Mouse (Mus musculus): ENCODE results near the gene Smyd3. TPM values are rescaled to one million over a fixed set of nuclear protein-coding genes. Genes with fewer than 3 reads are reported as not detected.

Smyd3 gene
- polyA plus RNA-seq, 1 experiment from 2014 or later, result 18.3 TPM

GRCm38 (mm10) chr1:179556921-179557320, 39.1 kb upstream of the Smyd3 start:
- no peaks in the 10 kb centered on the region for H3K9me3 ChIP-seq (replicated peaks; ENCODE audit: low read length)

GRCm38 (mm10) chr1:179553949-179554347, 36.1 kb upstream of the Smyd3 start:
- 85% methylated on average over 4 of the region's 4 CpGs for WGBS
- no peak overlapping the region for H3K4me3 ChIP-seq (replicated peaks; ENCODE audit: low read depth, low read length)
- DNase-seq (ENCODE audit: low spot score), result no peak
- no peak overlapping the region for H3K9ac ChIP-seq (ENCODE audit: low read depth, low read length)
- ATAC-seq (replicated peaks; ENCODE audit: low FRiP score, low read depth), result no peak
- no peaks in the 10 kb centered on the region for H3K4me1 ChIP-seq (replicated peaks; ENCODE audit: insufficient read depth, low read length)
- H3K9me3 ChIP-seq (replicated peaks; ENCODE audit: low read length), result no peaks in the 10 kb centered on the region
- no peak for TF ChIP-seq CTCF (IDR thresholded peaks at IDR 0.05; ENCODE audit: low read depth)
- H3K27me3 ChIP-seq (ENCODE audit: insufficient read depth, low read length), result no peaks in the 10 kb centered on the region
- no peak overlapping the region for H3K27ac ChIP-seq
- H3K4me2 ChIP-seq (ENCODE audit: low read length), result no peak overlapping the region
- H3K36me3 ChIP-seq (ENCODE audit: insufficient read depth, low read length), result no peaks in the 10 kb centered on the region

More at GRCm38 (mm10) chr1:179556921-179557320, 39.1 kb upstream of the Smyd3 start:
- Histone ChIP-seq H3K9ac (ENCODE audit: low read depth, low read length) (no peak overlapping the region), H3K4me2 (ENCODE audit: low read length) (no peak overlapping the region), H3K4me1 (replicated peaks; ENCODE audit: insufficient read depth, low read length) (0 out of 2 replicates have a peak, but pooled peaks cover 3% of the 10 kb centered on the region), H3K4me3 (replicated peaks; ENCODE audit: low read depth, low read length) (no peak overlapping the region), H3K27me3 (ENCODE audit: insufficient read depth, low read length) (no peaks in the 10 kb centered on the region), H3K27ac (no peak overlapping the region), H3K36me3 (ENCODE audit: insufficient read depth, low read length) (no peaks in the 10 kb centered on the region)
- no peak for TF ChIP-seq CTCF (IDR thresholded peaks at IDR 0.05; ENCODE audit: low read depth)
- ATAC-seq (replicated peaks; ENCODE audit: low FRiP score, low read depth), result no peak
- DNase-seq (ENCODE audit: low spot score), result no peak
- WGBS, result 90% methylated on average over 3 of the region's 3 CpGs

- Histone ChIP-seq H3K4me2 (ENCODE audit: low read length) (no peak overlapping the region), H3K4me3 (replicated peaks; ENCODE audit: low read depth, low read length) (no peak overlapping the region), H3K9me3 (replicated peaks; ENCODE audit: low read length) (no peaks in the 10 kb centered on the region), H3K36me3 (ENCODE audit: insufficient read depth, low read length) (no peaks in the 10 kb centered on the region), H3K9ac (ENCODE audit: low read depth, low read length) (no peak overlapping the region), H3K27ac (no peak overlapping the region), H3K4me1 (replicated peaks; ENCODE audit: insufficient read depth, low read length) (no peaks in the 10 kb centered on the region), H3K27me3 (ENCODE audit: insufficient read depth, low read length) (no peaks in the 10 kb centered on the region)
- 56% methylated on average over 5 of the region's 5 CpGs for WGBS
- TF ChIP-seq CTCF (IDR thresholded peaks at IDR 0.05; ENCODE audit: low read depth), result no peak
- DNase-seq (ENCODE audit: low spot score), result peak; percentile 14
- ATAC-seq (replicated peaks; ENCODE audit: low FRiP score, low read depth), result 0 out of 2 replicates have a peak, but pooled peaks have one; percentile 57
These were observed 35.5 kb upstream of the Smyd3 start for GRCm38 (mm10) chr1:179553197-179553948.

- no peak overlapping the region for H3K9ac ChIP-seq (ENCODE audit: low read depth, low read length)
- H3K27ac ChIP-seq, result no peak overlapping the region
These were observed 34.9 kb upstream of the Smyd3 start for GRCm38 (mm10) chr1:179552751-179553150.

GRCm38 (mm10) chr1:179551921-179552320, 34.1 kb upstream of the Smyd3 start:
- no peak for ATAC-seq (replicated peaks; ENCODE audit: low FRiP score, low read depth)
- Histone ChIP-seq H3K36me3 (ENCODE audit: insufficient read depth, low read length) (no peaks in the 10 kb centered on the region), H3K4me3 (replicated peaks; ENCODE audit: low read depth, low read length) (no peak overlapping the region), H3K27me3 (ENCODE audit: insufficient read depth, low read length) (no peaks in the 10 kb centered on the region), H3K9ac (ENCODE audit: low read depth, low read length) (no peak overlapping the region), H3K4me1 (replicated peaks; ENCODE audit: insufficient read depth, low read length) (0 out of 2 replicates have a peak, but pooled peaks cover 4% of the 10 kb centered on the region), H3K27ac (no peak overlapping the region), H3K9me3 (replicated peaks; ENCODE audit: low read length) (no peaks in the 10 kb centered on the region), H3K4me2 (ENCODE audit: low read length) (no peak overlapping the region)
- WGBS, result 93% methylated on average over 4 of the region's 4 CpGs
- no peak for TF ChIP-seq CTCF (IDR thresholded peaks at IDR 0.05; ENCODE audit: low read depth)
- no peak for DNase-seq (ENCODE audit: low spot score)

More at GRCm38 (mm10) chr1:179552751-179553150, 34.9 kb upstream of the Smyd3 start:
- no peaks in the 10 kb centered on the region for H3K36me3 ChIP-seq (ENCODE audit: insufficient read depth, low read length)
- no peaks in the 10 kb centered on the region for H3K27me3 ChIP-seq (ENCODE audit: insufficient read depth, low read length)
- WGBS, result 49% methylated on average over 7 of the region's 7 CpGs
- DNase-seq (ENCODE audit: low spot score), result no peak
- H3K4me3 ChIP-seq (replicated peaks; ENCODE audit: low read depth, low read length), result no peak overlapping the region
- H3K9me3 ChIP-seq (replicated peaks; ENCODE audit: low read length), result no peaks in the 10 kb centered on the region
- H3K4me1 ChIP-seq (replicated peaks; ENCODE audit: insufficient read depth, low read length), result no peaks in the 10 kb centered on the region
- TF ChIP-seq CTCF (IDR thresholded peaks at IDR 0.05; ENCODE audit: low read depth), result no peak
- no peak overlapping the region for H3K4me2 ChIP-seq (ENCODE audit: low read length)
- ATAC-seq (replicated peaks; ENCODE audit: low FRiP score, low read depth), result 0 out of 2 replicates have a peak, but pooled peaks have one; percentile 33

GRCm38 (mm10) chr1:179551336-179551735, 33.5 kb upstream of the Smyd3 start:
- H3K4me3 ChIP-seq (replicated peaks; ENCODE audit: low read depth, low read length), result no peak overlapping the region
- DNase-seq (ENCODE audit: low spot score) (no peak), ATAC-seq (replicated peaks; ENCODE audit: low FRiP score, low read depth) (no peak)
- TF ChIP-seq CTCF (IDR thresholded peaks at IDR 0.05; ENCODE audit: low read depth), result no peak
- H3K4me1 ChIP-seq (replicated peaks; ENCODE audit: insufficient read depth, low read length), result 0 out of 2 replicates have a peak, but pooled peaks cover 4% of the 10 kb centered on the region
- H3K4me2 ChIP-seq (ENCODE audit: low read length), result no peak overlapping the region
- WGBS, result 86% methylated on average over 3 of the region's 3 CpGs
- no peak overlapping the region for H3K27ac ChIP-seq
- H3K9me3 ChIP-seq (replicated peaks; ENCODE audit: low read length), result no peaks in the 10 kb centered on the region
- no peaks in the 10 kb centered on the region for H3K27me3 ChIP-seq (ENCODE audit: insufficient read depth, low read length)
- H3K9ac ChIP-seq (ENCODE audit: low read depth, low read length), result no peak overlapping the region
- H3K36me3 ChIP-seq (ENCODE audit: insufficient read depth, low read length), result no peaks in the 10 kb centered on the region
